Mouse (Mus musculus): ENCODE results near the gene Wdr44.

DNA sequence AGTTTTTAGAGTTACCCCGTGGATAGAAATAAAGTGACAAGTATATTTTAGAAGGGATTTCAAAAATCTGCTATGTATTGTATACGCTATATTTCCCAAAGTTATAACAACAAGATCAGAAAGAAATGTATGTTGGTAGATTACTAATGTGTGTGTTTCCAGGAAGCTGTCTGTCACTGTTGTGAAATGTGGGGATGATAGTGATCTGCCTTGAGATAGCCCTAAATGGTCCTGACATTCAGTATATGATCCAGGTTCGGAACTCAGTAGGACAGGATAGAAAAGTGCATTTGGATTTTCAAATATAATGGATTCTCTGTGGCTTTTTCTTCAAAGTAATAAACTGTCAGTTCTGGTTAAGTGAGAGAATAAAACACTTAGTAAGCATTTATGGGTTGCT is 1.7 kb downstream of the Wdr44 start:
- TF ChIP-seq POLR2A (IDR thresholded peaks at IDR 0.05; ENCODE audit: insufficient read depth, low read depth, low read length) (no peak), CTCF (IDR thresholded peaks at IDR 0.05) (no peak), EP300 (IDR thresholded peaks at IDR 0.05; ENCODE audit: insufficient read depth, low read depth, low read length) (no peak)

All from heart, adult 2 months (tissue).